Mouse (Mus musculus): ENCODE data around the gene H2-M11.

Gene H2-M11

DNA sequence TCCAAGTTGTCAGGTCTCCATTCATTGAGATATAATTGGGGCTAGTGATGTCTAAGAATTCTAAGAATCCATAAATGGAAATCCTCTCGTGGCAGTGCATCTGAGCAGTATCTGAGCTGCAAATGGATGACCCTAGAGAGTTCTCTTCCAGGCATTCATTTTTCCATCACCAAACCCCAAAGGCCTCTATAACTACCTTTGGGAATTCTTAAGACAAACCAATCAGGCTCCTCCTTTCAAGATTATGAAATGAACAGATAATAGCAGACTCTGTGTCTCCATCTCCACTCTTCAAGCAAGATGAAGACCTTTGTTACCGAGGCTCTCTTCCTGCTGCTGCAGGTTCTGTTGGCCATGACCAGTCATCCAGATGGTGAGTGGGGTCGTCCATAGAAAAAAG, at the start of gene H2-M11:
Gene H2-M11, plus strand, starts transcription at position 301 of the 400 bp plus-strand sequence.
- no peak for DNase-seq (ENCODE audit: low spot score)

DNA sequence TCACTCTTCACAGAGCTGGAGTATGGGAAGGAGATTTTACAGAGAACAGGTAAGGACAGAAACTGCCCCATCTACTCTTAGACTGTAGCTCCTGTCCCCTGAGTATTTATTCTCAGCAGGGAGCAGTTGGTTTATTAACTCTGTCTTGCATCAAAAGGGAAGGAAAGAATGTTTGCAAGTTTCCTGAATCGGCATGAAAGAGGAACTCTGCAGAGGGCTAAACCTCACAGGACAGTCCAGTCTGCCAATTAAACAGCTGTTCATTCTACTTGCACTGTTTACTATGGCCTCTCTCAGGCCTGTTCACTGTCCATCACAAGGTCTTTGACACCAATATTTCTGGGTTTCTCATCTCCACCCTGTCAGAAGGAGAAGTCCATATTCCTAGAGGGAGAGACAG, 46.4 kb upstream of the H2-M11 start:
- DNase-seq (ENCODE audit: low spot score), result no peak

DNA sequence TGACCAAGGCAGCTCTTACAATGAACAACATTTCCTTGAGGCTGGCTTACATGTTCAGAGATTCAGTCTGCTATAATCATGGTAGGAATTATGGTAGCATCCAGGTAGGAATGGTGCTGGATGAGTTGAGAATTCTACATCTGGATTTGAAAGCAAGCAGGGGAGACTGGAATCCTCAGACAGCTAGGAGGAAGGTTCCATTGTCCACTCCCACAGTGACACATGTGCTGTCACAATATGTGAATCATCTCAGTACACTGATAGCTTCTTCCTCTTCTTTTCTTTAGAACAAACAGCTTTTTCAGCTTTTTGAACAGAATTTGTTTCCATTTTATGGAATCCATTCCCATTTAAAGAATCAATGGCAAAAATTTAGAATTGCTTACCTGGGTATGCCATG, 43.0 kb upstream of the H2-M11 start:
- DNase-seq (ENCODE audit: low spot score), result no peak

All from ovary, adult 18-20 months (tissue).